Mouse (Mus musculus): ENCODE results near the gene Gm11487.
"Not testable (repeated sequence)": the region's sequence is repeated elsewhere in the genome, so short reads cannot be mapped to it uniquely, and the experiment has no call there.

Gm11487 gene

DNA sequence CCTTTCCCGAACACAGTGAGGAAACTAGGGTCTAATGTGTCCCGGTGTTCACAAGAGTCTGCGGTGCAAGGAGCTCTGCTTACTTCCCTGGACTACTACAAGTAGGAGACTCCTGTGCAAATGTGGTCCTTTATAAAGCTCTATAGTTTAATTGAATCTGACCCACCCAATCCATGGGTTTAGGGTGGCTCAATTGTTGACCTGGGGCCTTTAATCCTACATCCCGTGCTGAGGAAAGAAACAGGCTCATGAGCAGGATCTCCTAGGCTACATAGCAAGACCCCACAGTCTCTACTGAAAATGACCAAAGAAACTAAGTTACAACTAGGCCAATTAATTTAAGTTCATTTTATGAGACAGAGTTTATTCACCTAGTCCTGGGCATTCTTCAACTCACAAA lies at the start of gene Gm11487:
Gene Gm11487 (minus strand): TSS at position 101 of the 400 bp plus-strand sequence.
- not testable (repeated sequence) for DNase-seq

DNA sequence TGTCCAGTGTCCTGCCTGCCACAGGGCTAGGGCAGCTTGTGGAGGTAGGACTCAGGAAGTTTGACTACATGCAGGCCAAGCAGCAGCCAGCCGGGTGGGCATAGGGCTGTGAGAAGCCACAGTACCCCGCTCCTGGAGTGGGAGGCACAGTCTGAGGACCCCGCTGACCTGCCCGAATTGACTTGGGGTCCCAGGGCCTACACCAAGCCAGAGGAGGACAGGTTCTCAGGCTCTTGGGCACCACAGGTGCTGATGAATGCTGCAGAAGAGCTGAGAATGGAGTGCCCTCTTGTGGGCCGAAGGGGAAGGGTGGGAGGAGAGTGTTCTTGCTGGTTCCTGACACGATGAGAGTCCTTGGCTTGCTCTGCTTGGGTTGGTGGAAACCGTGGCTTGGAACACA lies 39.8 kb upstream of the Gm11487 start:
- DNase-seq, result no peak

DNA sequence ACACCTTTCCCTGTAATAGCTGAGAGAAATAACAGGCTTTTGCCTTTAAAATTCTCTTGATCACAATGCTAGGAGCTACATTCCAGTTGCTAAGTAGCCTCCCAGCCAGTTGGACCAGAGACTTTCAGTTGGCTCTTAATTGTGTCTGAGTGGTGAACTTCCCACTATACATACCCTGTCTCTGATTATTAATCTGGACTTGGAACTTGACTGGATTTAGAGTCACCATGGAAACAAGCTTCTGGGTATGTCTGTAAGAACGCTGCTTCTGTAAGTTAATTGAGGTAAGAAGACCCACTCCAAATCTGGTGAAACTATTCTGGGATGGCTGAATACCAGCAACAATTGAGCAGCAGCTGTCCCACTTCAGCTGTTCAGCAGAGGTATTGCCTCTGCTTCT lies 37.7 kb upstream of the Gm11487 start:
- DNase-seq, result no peak

DNA sequence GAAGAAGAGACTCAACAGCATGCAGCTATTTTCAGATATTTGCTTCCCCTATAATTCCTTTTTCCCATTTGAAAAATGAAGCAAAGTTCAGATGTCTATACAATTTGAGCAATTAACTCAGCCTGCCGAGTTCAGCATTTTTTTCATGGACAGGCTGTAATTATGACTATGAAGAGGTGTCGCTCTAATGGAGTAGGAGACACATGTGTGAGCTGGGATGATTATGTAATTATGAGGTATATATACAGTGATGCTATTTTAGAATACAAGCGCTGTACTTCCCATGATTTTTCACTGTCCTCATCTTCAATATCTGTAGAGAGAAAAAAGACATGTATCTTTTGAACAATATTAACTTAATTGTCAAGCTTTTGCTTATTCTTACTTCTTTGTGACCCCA lies 21.0 kb upstream of the Gm11487 start:
- DNase-seq, result no peak

DNA sequence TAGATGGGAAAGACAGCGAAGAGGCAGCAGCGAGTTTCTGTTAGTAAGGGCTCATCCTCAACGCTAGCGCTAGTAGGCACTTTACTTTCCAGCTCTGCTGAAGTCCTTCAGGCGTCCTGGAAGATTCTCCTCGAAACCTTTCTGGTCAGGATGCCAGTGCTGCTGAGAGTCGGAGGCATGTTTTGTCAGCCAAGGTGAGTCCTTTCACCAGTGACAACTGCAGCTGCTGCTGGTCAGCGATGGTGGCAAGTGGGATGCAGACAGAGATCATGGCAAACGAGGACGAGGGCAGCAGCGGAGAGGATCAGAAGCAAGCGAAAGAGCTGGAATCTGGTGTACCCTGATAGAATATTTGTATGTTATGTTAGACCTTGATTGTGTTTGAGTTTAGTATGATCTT lies 18.2 kb upstream of the Gm11487 start:
- DNase-seq, result no peak

DNA sequence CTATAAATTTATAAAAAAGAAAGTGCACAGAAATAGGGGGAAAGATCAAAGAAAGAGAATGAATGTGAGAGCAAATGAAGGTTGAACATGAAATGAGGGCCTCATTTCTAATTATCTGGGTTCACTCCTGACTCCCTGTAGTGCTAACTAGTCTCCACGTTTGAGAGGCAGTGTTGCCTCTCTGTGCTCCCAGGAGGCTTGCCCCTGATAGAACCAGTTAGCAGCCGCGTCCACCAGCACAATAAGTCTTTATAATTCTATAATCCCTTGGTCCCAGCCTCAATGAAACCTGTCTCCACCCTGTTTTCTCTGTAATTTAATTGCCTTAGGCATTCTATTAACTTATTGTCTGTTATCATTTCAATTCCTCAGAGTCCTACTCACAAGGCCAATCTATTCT lies 38.3 kb downstream of the Gm11487 start:
- DNase-seq, result no peak
